Mouse (Mus musculus) heart, adult 2 months (tissue): ENCODE results near the gene Oxtr.

ENCODE experiments used
- CTCF ChIP-seq: fragments of 200-600 bp; IDR thresholded peaks from 2 replicates; pipeline ENCODE4 v1.8.1; 2022; ENCODE audit warnings: antibody characterized with exemption, mild to moderate bottlenecking, moderate library complexity
- EP300 ChIP-seq: fragments of 200-500 bp; IDR thresholded peaks from 2 replicates; pipeline ENCODE4 v1.6.1; 2011; ENCODE audit warnings: low read depth, low read length, control low read depth; ENCODE audit not compliant: insufficient read depth
- POLR2A ChIP-seq: fragments of 200-500 bp; IDR thresholded peaks from 2 replicates; pipeline ENCODE4 v1.6.1; 2011; ENCODE audit warnings: mild to moderate bottlenecking, low read depth, low read length, control low read depth; ENCODE audit not compliant: insufficient read depth

DNA sequence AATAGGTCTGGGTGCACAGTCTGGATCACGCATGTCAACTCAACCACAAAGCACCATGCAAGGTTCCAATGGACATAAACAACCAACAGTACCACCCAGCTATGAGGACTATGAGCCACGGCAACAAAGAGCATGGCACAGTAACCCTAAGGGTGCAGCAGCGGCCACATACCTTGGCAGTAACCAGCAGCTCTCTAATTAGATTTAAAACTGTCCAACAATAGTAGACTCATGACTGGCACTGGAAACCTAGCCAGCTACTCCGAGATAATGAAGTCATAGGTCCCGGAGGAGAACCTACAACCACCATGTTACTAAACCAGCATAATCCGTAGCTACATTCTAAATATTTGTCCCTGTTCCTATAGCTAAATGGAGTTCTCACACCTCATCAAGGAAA, 24.8 kb upstream of the Oxtr start:
- TF ChIP-seq CTCF (no peak), POLR2A (no peak), EP300 (0 out of 2 replicates have a peak, but pooled peaks have one; percentile 23)
